Mouse (Mus musculus): Measurements from ENCODE around the gene Rack1. TPM values are rescaled to one million over a fixed set of nuclear protein-coding genes. Genes with fewer than 3 reads are reported as not detected.

Rack1 gene
- total and polyA plus RNA-seq, 2 experiments from 2014 or later, result 342 to 958 TPM

GRCm38 (mm10) chr11:48774443-48775298 is 25.5 kb upstream of the Rack1 start:
- 0 out of 2 replicates have a peak, but pooled peaks cover 4% of the 10 kb centered on the region for H3K4me1 ChIP-seq (ENCODE audit: insufficient read depth, low read length)
- H3K27me3 ChIP-seq (ENCODE audit: insufficient read depth, low read length), result no peaks in the 10 kb centered on the region
- H3K4me2 ChIP-seq (ENCODE audit: low read depth, low read length), result peak overlapping the region; percentile 41
- 32% methylated on average over 17 of the region's 17 CpGs for WGBS
- DNase-seq (ENCODE audit: low spot score), result peak; percentile 88
- TF ChIP-seq CTCF (IDR thresholded peaks at IDR 0.05; ENCODE audit: low read depth), result peak; percentile 73
- no peaks in the 10 kb centered on the region for H3K9me3 ChIP-seq (ENCODE audit: low read length)
- no peak overlapping the region for H3K27ac ChIP-seq
- peak; percentile 36; the same call in 1 of the 2 replicates for ATAC-seq
- no peak overlapping the region for H3K9ac ChIP-seq (replicated peaks; ENCODE audit: low read length)
- H3K4me3 ChIP-seq (ENCODE audit: low read length), result no peak overlapping the region
- no peaks in the 10 kb centered on the region for H3K36me3 ChIP-seq (ENCODE audit: insufficient read depth, low read length)

- no peaks in the 10 kb centered on the region for H3K27me3 ChIP-seq (ENCODE audit: insufficient read depth, low read length)
- peak; percentile 91 for DNase-seq (ENCODE audit: low spot score)
- no peaks in the 10 kb centered on the region for H3K9me3 ChIP-seq (ENCODE audit: low read length)
- H3K27ac ChIP-seq, result no peak overlapping the region
- no peak overlapping the region for H3K9ac ChIP-seq (replicated peaks; ENCODE audit: low read length)
- TF ChIP-seq CTCF (IDR thresholded peaks at IDR 0.05; ENCODE audit: low read depth), result peak; percentile 74
- peak overlapping the region; percentile 33 for H3K4me2 ChIP-seq (ENCODE audit: low read depth, low read length)
- 2% methylated on average over 7 of the region's 7 CpGs for WGBS
- peak; percentile 34; the same call in 1 of the 2 replicates for ATAC-seq
- H3K4me1 ChIP-seq (ENCODE audit: insufficient read depth, low read length), result 0 out of 2 replicates have a peak, but pooled peaks cover 4% of the 10 kb centered on the region
- no peak overlapping the region for H3K4me3 ChIP-seq (ENCODE audit: low read length)
- no peaks in the 10 kb centered on the region for H3K36me3 ChIP-seq (ENCODE audit: insufficient read depth, low read length)
Measured at GRCm38 (mm10) chr11:48775483-48775882, 24.6 kb upstream of the Rack1 start.

- H3K9ac ChIP-seq (replicated peaks; ENCODE audit: low read length), result no peak overlapping the region
- DNase-seq (ENCODE audit: low spot score) (no peak), ATAC-seq (no peak)
- H3K4me3 ChIP-seq (ENCODE audit: low read length), result no peak overlapping the region
- H3K9me3 ChIP-seq (ENCODE audit: low read length), result no peaks in the 10 kb centered on the region
- WGBS, result 47% methylated on average over 9 of the region's 9 CpGs
- H3K27me3 ChIP-seq (ENCODE audit: insufficient read depth, low read length), result no peaks in the 10 kb centered on the region
- H3K36me3 ChIP-seq (ENCODE audit: insufficient read depth, low read length), result no peaks in the 10 kb centered on the region
- peak; percentile 43 for TF ChIP-seq CTCF (IDR thresholded peaks at IDR 0.05; ENCODE audit: low read depth)
- H3K27ac ChIP-seq, result no peak overlapping the region
- H3K4me2 ChIP-seq (ENCODE audit: low read depth, low read length), result no peak overlapping the region
- H3K4me1 ChIP-seq (ENCODE audit: insufficient read depth, low read length), result 0 out of 2 replicates have a peak, but pooled peaks cover 4% of the 10 kb centered on the region
Measured at GRCm38 (mm10) chr11:48776664-48777063, 23.5 kb upstream of the Rack1 start.

- Histone ChIP-seq H3K9ac (replicated peaks; ENCODE audit: low read length) (no peak overlapping the region), H3K4me2 (ENCODE audit: low read depth, low read length) (no peak overlapping the region), H3K27ac (no peak overlapping the region), H3K27me3 (ENCODE audit: insufficient read depth, low read length) (no peaks in the 10 kb centered on the region), H3K9me3 (ENCODE audit: low read length) (no peaks in the 10 kb centered on the region), H3K36me3 (ENCODE audit: insufficient read depth, low read length) (no peaks in the 10 kb centered on the region), H3K4me1 (ENCODE audit: insufficient read depth, low read length) (0 out of 2 replicates have a peak, but pooled peaks cover 4% of the 10 kb centered on the region), H3K4me3 (ENCODE audit: low read length) (no peak overlapping the region)
- TF ChIP-seq CTCF (IDR thresholded peaks at IDR 0.05; ENCODE audit: low read depth), result no peak
- 95% methylated on average over 9 of the region's 9 CpGs for WGBS
- ATAC-seq, result no peak
- no peak for DNase-seq (ENCODE audit: low spot score)
Measured at GRCm38 (mm10) chr11:48777303-48777702, 22.8 kb upstream of the Rack1 start.

GRCm38 (mm10) chr11:48779450-48779849 is 20.7 kb upstream of the Rack1 start:
- H3K9me3 ChIP-seq (ENCODE audit: low read length), result no peaks in the 10 kb centered on the region
- H3K27me3 ChIP-seq (ENCODE audit: insufficient read depth, low read length), result no peaks in the 10 kb centered on the region
- no peak overlapping the region for H3K4me3 ChIP-seq (ENCODE audit: low read length)
- no peak overlapping the region for H3K27ac ChIP-seq
- ATAC-seq, result no peak
- 0 out of 2 replicates have a peak, but pooled peaks cover 2% of the 10 kb centered on the region for H3K4me1 ChIP-seq (ENCODE audit: insufficient read depth, low read length)
- no peaks in the 10 kb centered on the region for H3K36me3 ChIP-seq (ENCODE audit: insufficient read depth, low read length)
- DNase-seq (ENCODE audit: low spot score), result peak; percentile 45
- no peak overlapping the region for H3K4me2 ChIP-seq (ENCODE audit: low read depth, low read length)
- TF ChIP-seq CTCF (IDR thresholded peaks at IDR 0.05; ENCODE audit: low read depth), result peak; percentile 46
- no peak overlapping the region for H3K9ac ChIP-seq (replicated peaks; ENCODE audit: low read length)
- 34% methylated on average over 7 of the region's 7 CpGs for WGBS

- Histone ChIP-seq H3K4me2 (ENCODE audit: low read depth, low read length) (no peak overlapping the region), H3K4me1 (ENCODE audit: insufficient read depth, low read length) (no peaks in the 10 kb centered on the region), H3K4me3 (ENCODE audit: low read length) (no peak overlapping the region), H3K9ac (replicated peaks; ENCODE audit: low read length) (no peak overlapping the region), H3K27ac (no peak overlapping the region), H3K9me3 (ENCODE audit: low read length) (no peaks in the 10 kb centered on the region), H3K27me3 (ENCODE audit: insufficient read depth, low read length) (no peaks in the 10 kb centered on the region), H3K36me3 (ENCODE audit: insufficient read depth, low read length) (no peaks in the 10 kb centered on the region)
- WGBS, result 89% methylated on average over 4 of the region's 4 CpGs
- ATAC-seq (no peak), DNase-seq (ENCODE audit: low spot score) (no peak)
- no peak for TF ChIP-seq CTCF (IDR thresholded peaks at IDR 0.05; ENCODE audit: low read depth)
Measured at GRCm38 (mm10) chr11:48782243-48782642, 17.9 kb upstream of the Rack1 start.
